Comparison of ENCODE assay signal across 8 mouse cellular contexts in genomic region chr7:131899356-131899755, GRCm38 (mm10).
DNase-seq lines count a peak whose midpoint lies in the region; ATAC-seq and TF ChIP-seq lines count a peak whose summit lies in the region.

No protein-coding gene starts in this region.

- no peaks in the 10 kb centered on the region for H3K4me1 ChIP-seq in liver, embryonic 14.5 days (replicated peaks; ENCODE audit: control insufficient read depth in 2 of 2, insufficient read depth in 2 of 2, low read length in 1 of 2)

- H3K27me3 ChIP-seq in liver, embryonic 14.5 days (ENCODE audit: control insufficient read depth, insufficient read depth, low read length), result no peaks in the 10 kb centered on the region

- no peaks in the 10 kb centered on the region for H3K9me3 ChIP-seq in liver, embryonic 14.5 days (ENCODE audit: control insufficient read depth, low read length)

- peak; percentile 94 for ATAC-seq in frontal cortex, adult (ENCODE audit: low TSS enrichment)
- no peak for ATAC-seq in liver, embryonic 14.5 days (ENCODE audit: insufficient read depth)

- no peak overlapping the region for H3K4me3 ChIP-seq in liver, embryonic 14.5 days (ENCODE audit: insufficient read depth in 1 of 2, low read depth in 2 of 2, low read length in 2 of 2)

- peak; percentile 22 for DNase-seq in thymus, postnatal 0 days (ENCODE audit: low spot score)
- DNase-seq in thymus, adult 18-20 months, result no peak
- peak; percentile 23 for DNase-seq in c-Kit-positive CD71-negative TER-119-negative erythroid progenitor cells, embryonic 14.5 days (ENCODE audit: low read depth)
- peak; percentile 63 for DNase-seq in kidney, adult 9 months
- DNase-seq in liver, embryonic 14.5 days (ENCODE audit: low read depth in 3 of 3, low spot score in 3 of 3), result peak in 1 of 3 experiments; percentile 0
- peak; percentile 81 for DNase-seq in right cerebral cortex, adult 18-20 months
- DNase-seq in T-cell, adult 2 months (ENCODE audit: low spot score), result no peak

- peak; percentile 23; the same call in 1 of the 2 replicates for TF ChIP-seq CTCF in liver, embryonic 14.5 days (IDR thresholded peaks at IDR 0.05; ENCODE audit: low read depth)

- TF ChIP-seq EP300 in liver, embryonic 14.5 days (IDR thresholded peaks at IDR 0.05; ENCODE audit: low read depth), result no peak

- no peak overlapping the region for H3K27ac ChIP-seq in liver, embryonic 14.5 days

- H3K36me3 ChIP-seq in liver, embryonic 14.5 days (replicated peaks; ENCODE audit: control insufficient read depth, insufficient read depth, low read depth), result no peaks in the 10 kb centered on the region

- 2% methylated on average over 2 of the region's 2 CpGs for WGBS in liver, embryonic 14.5 days (ENCODE audit: insufficient replicate concordance)

- H3K9ac ChIP-seq in liver, embryonic 14.5 days (replicated peaks), result no peak overlapping the region

- no peak overlapping the region for H3K4me2 ChIP-seq in liver, embryonic 14.5 days (ENCODE audit: low read depth)

Comparison
In these comparisons a context has a peak if more than half of its experiments do, and no peak if none do; other contexts are left out.
1. DNase-seq: peak in thymus, postnatal 0 days (single experiment), c-Kit-positive CD71-negative TER-119-negative erythroid progenitor cells, embryonic 14.5 days (single experiment), kidney, adult 9 months (single experiment) and right cerebral cortex, adult 18-20 months (single experiment); none in thymus, adult 18-20 months (0 of 2) and T-cell, adult 2 months (single experiment).